Mouse (Mus musculus) Patski (cell line): ENCODE data around the gene Akr1b8. TPM values are rescaled to one million over a fixed set of nuclear protein-coding genes. Genes with fewer than 3 reads are reported as not detected.
"Not testable (repeated sequence)": the region's sequence is repeated elsewhere in the genome, so short reads cannot be mapped to it uniquely, and the experiment has no call there.

Source experiments
- ATAC-seq: fragments of 100-300 bp; one replicate; pipeline ENCODE4 v1.8.0; 2021
- CTCF ChIA-PET: fragments of 350-600 bp; sonication (Branson Sonifier 250); formaldehyde crosslinking; loops from one replicate; lab custom pipeline; 2022; ENCODE audit warnings: inconsistent platforms; lab: Charles Lee
- POLR2A ChIA-PET: fragments of 350-600 bp; sonication (Branson Sonifier 250); formaldehyde crosslinking; loops from one replicate; lab custom pipeline; 2022; ENCODE audit warnings: antibody characterized with exemption, inconsistent platforms; lab: Charles Lee
- DNase-seq: peaks from one replicate; pipeline ENCODE4 v3.0.0-alpha.2; 2011; ENCODE audit warnings: low read depth, low spot score
- H3K27me3 ChIP-seq: fragments of 371-371 bp; one replicate; pipeline ENCODE4 v1.5.1; 2021
- CTCF ChIP-seq: fragments of 100-300 bp; IDR thresholded peaks from one replicate; pipeline ENCODE4 v1.5.1; 2021
- in situ Hi-C: fragments of 300-500 bp; cut with MboI; formaldehyde crosslinking; loops from 3 replicates; pipeline ENCODE4 v1.11.1; 2018; ENCODE audit warnings: low pct_unique_long_range_greater_than_20kb, mixed read lengths
- polyA plus RNA-seq: library from polyadenylated mRNA; unstranded; gene quantifications from one replicate; pipeline ENCODE4 v1.2.3, GENCODE M21; 2021

The Akr1b8 gene
- polyA plus RNA-seq, 1 experiment from 2014 or later = 125 TPM

DNA sequence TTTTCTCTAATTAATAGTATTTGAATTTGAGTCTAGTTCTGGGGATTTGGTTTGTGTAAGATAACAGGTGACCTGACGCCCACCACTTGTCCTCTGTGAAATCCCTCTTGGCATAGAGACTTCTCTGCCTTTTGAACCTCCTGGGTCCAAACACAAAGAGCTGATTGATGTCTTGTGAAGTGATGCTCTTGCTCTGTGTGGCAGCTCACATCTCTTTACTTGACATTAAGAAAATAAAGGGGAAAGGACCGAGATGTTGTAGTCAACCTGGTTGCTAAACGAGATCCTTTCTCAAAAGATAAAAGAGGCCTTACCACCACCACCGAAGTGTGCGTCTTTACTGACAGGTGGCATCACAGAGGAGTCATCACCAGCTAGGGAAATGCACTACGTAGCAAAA, 35.3 kb upstream of the Akr1b8 start:
- CTCF ChIA-PET = interaction anchor here (2.5 kb wide), 1 partner anchor 27 kb away, joined by 9 read pairs; no protein-coding TSS in a partner anchor
- in situ Hi-C loops = loop anchor here (25.0 kb wide), 1 partner anchor 444 kb away; no protein-coding TSS in a partner anchor
- H3K27me3 ChIP-seq = no peaks in the 10 kb centered on the region
- no peak for TF ChIP-seq CTCF
- POLR2A ChIA-PET = no interaction called here
- ATAC-seq (no peak), DNase-seq (no peak)

DNA sequence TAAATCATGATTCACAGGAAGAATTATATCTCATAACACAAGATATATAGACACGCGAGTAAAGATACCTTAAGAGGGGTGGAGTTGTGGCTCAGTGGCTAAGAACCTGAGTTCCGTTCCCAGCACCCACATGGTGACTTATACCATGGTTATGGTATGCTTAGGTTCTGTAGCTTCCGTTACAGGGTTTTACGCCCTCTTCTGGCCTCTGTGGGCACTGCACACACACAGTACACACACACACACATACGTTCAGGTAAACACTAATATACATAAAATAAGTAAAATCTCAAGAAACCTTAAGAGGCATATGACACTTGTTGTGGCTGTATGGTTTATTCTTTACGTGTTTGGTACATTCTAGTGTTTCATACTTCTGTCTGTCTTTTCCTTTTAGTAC, 31.8 kb upstream of the Akr1b8 start:
- no peaks in the 10 kb centered on the region for H3K27me3 ChIP-seq
- DNase-seq (no peak), ATAC-seq (no peak)
- no peak for TF ChIP-seq CTCF
- CTCF ChIA-PET = interaction anchor here (1.0 to 1.6 kb wide), 4 partner anchors 16 to 31 kb away, joined by 3 to 5 read pairs (median 3); no protein-coding TSS in a partner anchor
- POLR2A ChIA-PET = no interaction called here
- in situ Hi-C loops = loop anchor here (25.0 kb wide), 1 partner anchor 440 kb away; no protein-coding TSS in a partner anchor

DNA sequence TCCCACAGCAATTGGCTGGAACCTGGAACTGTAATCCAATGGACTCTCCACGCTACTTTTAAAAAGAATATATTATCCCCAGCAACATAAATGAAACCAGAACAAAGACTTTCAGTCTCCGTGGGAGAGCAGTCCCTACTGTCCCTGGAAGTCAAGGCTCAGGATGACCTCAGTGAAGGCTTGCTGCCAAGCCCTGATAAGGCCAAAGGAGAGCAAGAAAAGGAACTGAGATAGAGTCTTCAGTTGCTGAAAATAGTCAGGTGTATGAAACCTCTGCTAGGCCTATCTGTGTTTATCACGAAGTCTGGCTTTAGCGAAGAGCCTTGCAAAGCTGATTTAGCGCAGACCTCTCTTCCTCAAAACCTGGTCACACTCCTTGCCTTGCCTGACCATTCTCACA, 22.5 kb upstream of the Akr1b8 start:
- CTCF ChIA-PET = interaction anchor here (2.4 kb wide), 1 partner anchor 14 kb away, joined by 6 read pairs; no protein-coding TSS in a partner anchor
- in situ Hi-C loops = no loop called here

DNA sequence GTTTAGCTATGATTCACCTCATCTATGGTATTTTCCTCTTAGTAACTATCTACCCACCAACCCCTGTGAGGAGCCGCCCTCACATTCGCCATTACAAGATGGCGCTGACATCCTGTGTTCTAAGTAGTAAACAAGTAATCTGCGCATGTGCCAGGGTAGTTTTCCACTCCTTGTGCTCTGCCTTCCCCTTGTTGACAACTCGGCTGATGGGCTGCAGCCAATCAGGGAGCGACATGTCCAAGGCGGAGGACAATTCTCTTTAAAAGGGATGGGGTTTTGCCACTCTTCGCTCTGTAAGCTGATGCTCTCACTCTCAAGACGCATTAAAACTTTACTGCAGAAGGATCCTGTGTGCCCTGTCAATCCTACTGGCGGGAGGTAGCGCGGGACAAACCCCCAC, 22.1 kb upstream of the Akr1b8 start:
- POLR2A ChIA-PET, in situ Hi-C loops, DNase-seq, H3K27me3 ChIP-seq, ATAC-seq: not testable (repeated sequence)
- CTCF ChIA-PET = interaction anchor here (1.3 to 2.4 kb wide), 2 partner anchors 14 to 21 kb away, joined by 3 to 6 read pairs; no protein-coding TSS in a partner anchor

More for the DNA sequence above, 22.5 kb upstream of the Akr1b8 start:
- DNase-seq = no peak
- POLR2A ChIA-PET = no interaction called here
- H3K27me3 ChIP-seq = no peaks in the 10 kb centered on the region
- no peak for TF ChIP-seq CTCF
- no peak for ATAC-seq

DNA sequence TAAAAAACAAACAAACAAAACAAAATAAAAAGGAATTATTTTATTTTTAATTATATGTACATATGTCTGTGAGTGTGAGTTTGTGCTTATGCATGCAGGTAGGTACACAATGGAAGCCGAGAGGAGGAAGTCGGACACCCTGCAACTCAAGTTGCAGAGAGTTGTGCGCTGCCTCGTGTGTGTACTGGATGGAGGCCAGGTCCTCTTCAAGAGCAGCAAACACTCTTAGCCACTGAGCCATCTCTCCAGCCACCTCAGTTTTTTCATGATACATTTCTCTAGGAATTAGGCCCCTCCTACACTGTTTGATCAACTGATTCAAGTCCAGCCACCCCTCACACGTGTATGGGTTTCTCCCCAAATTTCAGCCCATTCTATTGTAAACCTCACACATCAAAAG, 19.2 kb upstream of the Akr1b8 start:
- no peak for ATAC-seq
- CTCF ChIA-PET = interaction anchor here (1.7 kb wide), 1 partner anchor 12 kb away, joined by 4 read pairs; no protein-coding TSS in a partner anchor
- POLR2A ChIA-PET = no interaction called here
- in situ Hi-C loops = no loop called here
- no peak for DNase-seq
- TF ChIP-seq CTCF = no peak
- H3K27me3 ChIP-seq = no peaks in the 10 kb centered on the region

DNA sequence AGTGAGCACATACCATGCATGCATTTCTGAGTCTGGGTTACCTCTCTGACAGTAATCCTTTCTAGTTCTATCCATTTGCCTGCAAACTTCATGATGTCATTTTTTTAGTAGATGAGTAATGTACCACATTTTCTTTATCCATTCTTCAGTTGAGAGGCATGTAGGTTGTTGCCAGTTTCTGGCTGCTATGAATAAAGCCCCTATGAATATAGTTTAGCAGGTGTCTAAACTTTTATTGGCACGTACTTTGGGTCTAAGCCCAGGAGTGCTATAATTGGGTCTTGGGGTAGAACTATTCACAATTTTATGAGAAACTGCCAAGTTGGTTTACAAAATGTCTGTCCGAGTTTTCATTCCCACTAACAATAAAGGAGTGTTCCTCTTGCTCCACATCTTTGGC, 16.1 kb upstream of the Akr1b8 start:
- POLR2A ChIA-PET = no interaction called here
- no peak for ATAC-seq
- no peak for DNase-seq
- CTCF ChIA-PET = interaction anchor here (2.4 kb wide), 1 partner anchor 8 kb away, joined by 9 read pairs; no protein-coding TSS in a partner anchor
- H3K27me3 ChIP-seq = no peaks in the 10 kb centered on the region
- in situ Hi-C loops = no loop called here
- no peak for TF ChIP-seq CTCF

DNA sequence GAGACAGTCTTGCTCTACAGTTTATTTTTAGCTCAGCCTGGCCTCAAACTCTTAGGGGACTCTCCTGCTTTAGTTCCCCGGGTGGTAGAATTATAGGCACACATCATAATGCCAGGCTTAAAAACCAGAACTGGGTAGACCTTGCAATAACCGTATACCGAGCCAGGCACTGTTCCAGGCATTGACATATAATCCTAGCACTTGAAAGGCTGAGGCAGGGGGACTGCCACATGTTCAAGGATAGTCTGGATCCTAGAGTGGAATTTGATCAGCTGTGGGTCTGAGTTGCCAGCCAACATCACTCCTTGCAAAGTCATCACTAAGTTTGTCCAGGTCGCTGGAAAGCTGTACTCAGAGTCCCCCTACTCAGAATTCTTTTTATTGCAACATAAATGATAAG, 11.9 kb upstream of the Akr1b8 start:
- DNase-seq = no peak
- TF ChIP-seq CTCF = no peak
- no peaks in the 10 kb centered on the region for H3K27me3 ChIP-seq
- no peak for ATAC-seq
- ChIA-PET CTCF (interaction anchor here (0.7 to 1.0 kb wide), 3 partner anchors 17 to 50 kb away, joined by 3 read pairs; no protein-coding TSS in a partner anchor), POLR2A (interaction anchor here (1.1 kb wide), 1 partner anchor 28 kb away, joined by 3 read pairs; no protein-coding TSS in a partner anchor)
- in situ Hi-C loops = loop anchor here (5.0 kb wide), 1 partner anchor 50 kb away; no protein-coding TSS in a partner anchor

DNA sequence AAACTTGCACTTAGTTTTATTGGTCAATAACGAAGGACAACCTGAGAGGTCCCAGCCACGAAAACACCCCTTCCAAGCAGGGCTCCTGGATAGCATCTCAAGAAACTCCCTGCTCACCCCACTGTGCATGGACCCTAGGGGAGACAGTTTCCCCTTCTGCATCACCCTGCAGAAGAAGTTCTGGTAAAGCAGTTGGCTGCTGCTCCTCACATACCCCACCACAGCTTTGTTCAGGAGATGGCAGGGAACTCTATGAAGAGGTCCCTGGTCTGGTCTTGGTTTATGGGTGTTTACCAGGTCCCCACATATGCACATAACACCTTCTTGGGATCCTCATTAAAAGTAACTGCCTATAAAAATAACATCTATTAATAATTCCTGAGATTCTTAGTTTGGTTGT, 11.4 kb upstream of the Akr1b8 start:
- CTCF ChIA-PET = interaction anchor here (0.7 kb wide), 2 partner anchors 17 to 51 kb away, joined by 3 read pairs; no protein-coding TSS in a partner anchor
- no peak for ATAC-seq
- in situ Hi-C loops = loop anchor here (5.0 kb wide), 1 partner anchor 50 kb away; no protein-coding TSS in a partner anchor
- no peaks in the 10 kb centered on the region for H3K27me3 ChIP-seq
- TF ChIP-seq CTCF = no peak
- POLR2A ChIA-PET = interaction anchor here (1.1 kb wide), 1 partner anchor 28 kb away, joined by 3 read pairs; no protein-coding TSS in a partner anchor
- DNase-seq = no peak

DNA sequence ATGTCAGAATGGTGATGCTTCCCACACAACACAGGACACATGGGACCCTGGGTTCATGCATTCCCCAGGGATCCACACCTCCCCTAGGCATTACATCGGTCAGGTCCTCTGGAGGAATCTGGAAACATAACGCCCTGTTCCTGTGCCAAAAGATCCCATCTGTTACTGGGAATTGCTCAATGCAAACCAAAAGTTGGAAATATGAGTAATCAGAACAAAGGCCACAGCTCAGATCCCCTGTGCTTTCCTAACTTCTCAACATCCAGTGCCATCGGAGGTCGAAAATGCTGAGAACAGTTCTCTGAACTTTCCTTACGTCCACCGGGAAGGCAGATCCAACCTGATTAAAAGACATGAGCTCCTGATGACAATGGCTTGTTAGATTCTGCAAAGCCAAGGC, 10.5 kb upstream of the Akr1b8 start:
- POLR2A ChIA-PET = interaction anchor here (0.6 kb wide), 1 partner anchor 169 kb away, joined by 3 read pairs; no protein-coding TSS in a partner anchor
- TF ChIP-seq CTCF = no peak
- no peaks in the 10 kb centered on the region for H3K27me3 ChIP-seq
- no peak for ATAC-seq
- CTCF ChIA-PET = interaction anchor here (4.8 kb wide), 1 partner anchor 11 kb away, joined by 21 read pairs; the partner anchor contains the start of gene Akr1b8
- in situ Hi-C loops = loop anchor here (5.0 kb wide), 1 partner anchor 51 kb away; no protein-coding TSS in a partner anchor
- no peak for DNase-seq

DNA sequence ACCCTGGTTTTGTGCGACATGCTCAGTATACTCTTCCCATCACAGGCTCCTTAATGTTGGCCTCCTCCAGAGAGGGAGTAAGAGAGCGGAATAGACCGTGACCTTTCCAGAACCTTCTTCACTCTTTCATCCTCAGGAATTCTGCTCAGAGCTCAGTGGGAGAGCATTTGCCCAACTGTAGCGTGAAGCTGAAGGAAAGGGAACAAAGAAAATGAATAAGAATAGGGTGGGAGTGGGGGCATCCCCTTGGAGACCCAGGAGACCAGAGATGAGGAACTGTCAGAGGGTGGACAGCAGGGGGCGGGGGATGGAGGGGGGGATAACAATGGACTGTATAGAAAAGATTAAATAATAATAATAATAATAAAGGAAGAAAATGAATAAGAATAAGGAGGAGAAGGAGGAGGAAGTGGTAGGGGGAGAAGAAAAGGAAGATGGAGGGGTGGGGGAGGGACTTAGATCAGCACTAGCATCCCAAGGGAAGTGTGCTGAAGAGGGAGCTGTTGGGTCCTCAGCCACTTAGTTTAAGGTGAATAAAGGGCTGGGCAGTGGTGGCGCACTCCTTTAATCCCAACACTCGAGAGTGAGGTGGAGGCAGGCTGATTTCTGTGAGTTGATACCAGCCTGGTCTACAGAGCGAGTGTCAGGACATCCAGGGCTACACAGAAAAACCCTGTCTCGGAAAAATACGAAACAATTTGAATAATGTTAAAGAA, 9.6 kb upstream of the Akr1b8 start:
- POLR2A ChIA-PET = interaction anchor here (0.6 kb wide), 1 partner anchor 168 kb away, joined by 3 read pairs; no protein-coding TSS in a partner anchor
- in situ Hi-C loops = loop anchor here (5.0 kb wide), 1 partner anchor 52 kb away; no protein-coding TSS in a partner anchor
- DNase-seq (no peak), ATAC-seq (no peak)
- no peaks in the 10 kb centered on the region for H3K27me3 ChIP-seq
- no peak for TF ChIP-seq CTCF
- CTCF ChIA-PET = interaction anchor here (3.3 to 5.4 kb wide), 3 partner anchors 10 to 104 kb away, joined by 13 to 36 read pairs (median 21); partner anchors contain the start of gene Akr1b8
